Mouse (Mus musculus) v-Abl transformed pro-B cells (cell line): ENCODE data around the gene Mnt.

Experiments
- in situ Hi-C, 2 experiments: fragments of 400-800 bp; cut with MboI; formaldehyde crosslinking; loops; one replicate each; pipeline ENCODE4 v1.15.1; 2025; ENCODE audit not compliant: unreplicated experiment in 2 of 2

The Mnt gene

GRCm38 (mm10) chr11:74830256-74831161 is at the start of gene Mnt:
TSS of gene Mnt (plus strand) at chr11:74830920.
- in situ Hi-C loops, result loop anchor here in 1 of 2 experiments (25.0 kb wide), 1 partner anchor 1643 kb away; the partner anchor contains the start of genes Ctns, Emc6, Shpk and Tax1bp3

- in situ Hi-C loops, result no loop called here
These were observed 37.8 kb upstream of the Mnt start for GRCm38 (mm10) chr11:74792874-74793273.

GRCm38 (mm10) chr11:74800658-74801057 is 30.1 kb upstream of the Mnt start:
- in situ Hi-C loops, result no loop called here

GRCm38 (mm10) chr11:74804081-74804627 is 26.6 kb upstream of the Mnt start:
- in situ Hi-C loops, result no loop called here

- in situ Hi-C loops, result no loop called here
These were observed 23.4 kb upstream of the Mnt start for GRCm38 (mm10) chr11:74807246-74807882.

- in situ Hi-C loops, result no loop called here
These were observed 22.4 kb upstream of the Mnt start for GRCm38 (mm10) chr11:74808251-74808853.

GRCm38 (mm10) chr11:74810134-74810533 is 20.6 kb upstream of the Mnt start:
- in situ Hi-C loops, result loop anchor here (5.0 to 10.0 kb wide), 2 partner anchors 37 to 275 kb away; no protein-coding TSS in a partner anchor

- in situ Hi-C loops, result loop anchor here (5.0 to 10.0 kb wide), 2 partner anchors 36 to 276 kb away; no protein-coding TSS in a partner anchor
These were observed 19.7 kb upstream of the Mnt start for GRCm38 (mm10) chr11:74811027-74811426.

- in situ Hi-C loops, result loop anchor here (5.0 to 10.0 kb wide), 2 partner anchors 36 to 277 kb away; no protein-coding TSS in a partner anchor
These were observed 19.2 kb upstream of the Mnt start for GRCm38 (mm10) chr11:74811538-74811937.

- in situ Hi-C loops, result loop anchor here in 1 of 2 experiments (10.0 kb wide), 1 partner anchor 281 kb away; no protein-coding TSS in a partner anchor
These were observed 14.9 kb upstream of the Mnt start for GRCm38 (mm10) chr11:74815795-74816194.

- in situ Hi-C loops, result loop anchor here in 1 of 2 experiments (10.0 kb wide), 1 partner anchor 176 kb away; the partner anchor contains the start of gene Cluh
These were observed 9.8 kb upstream of the Mnt start for GRCm38 (mm10) chr11:74820921-74821320.

GRCm38 (mm10) chr11:74821463-74821862 is 9.3 kb upstream of the Mnt start:
- in situ Hi-C loops, result loop anchor here in 1 of 2 experiments (10.0 kb wide), 1 partner anchor 177 kb away; the partner anchor contains the start of gene Cluh

GRCm38 (mm10) chr11:74822746-74823440 is 7.8 kb upstream of the Mnt start:
- in situ Hi-C loops, result loop anchor here in 1 of 2 experiments (10.0 kb wide), 1 partner anchor 178 kb away; the partner anchor contains the start of gene Cluh

GRCm38 (mm10) chr11:74826151-74826550 is 4.6 kb upstream of the Mnt start:
- in situ Hi-C loops, result loop anchor here (10.0 to 25.0 kb wide), 2 partner anchors 181 to 1639 kb away; partner anchors contain the start of genes Cluh (in 1 of the 2), Ctns (in 1 of the 2), Emc6 (in 1 of the 2) and Shpk (in 1 of the 2)

GRCm38 (mm10) chr11:74826702-74827101 is 4.0 kb upstream of the Mnt start:
- in situ Hi-C loops, result loop anchor here (10.0 to 25.0 kb wide), 2 partner anchors 182 to 1639 kb away; partner anchors contain the start of genes Cluh (in 1 of the 2), Ctns (in 1 of the 2), Emc6 (in 1 of the 2) and Shpk (in 1 of the 2)

GRCm38 (mm10) chr11:74827791-74828403 is 2.8 kb upstream of the Mnt start:
- in situ Hi-C loops, result loop anchor here (10.0 to 25.0 kb wide), 2 partner anchors 183 to 1641 kb away; partner anchors contain the start of genes Cluh (in 1 of the 2), Ctns (in 1 of the 2), Emc6 (in 1 of the 2) and Shpk (in 1 of the 2)

- in situ Hi-C loops, result loop anchor here (10.0 to 25.0 kb wide), 2 partner anchors 184 to 1641 kb away; partner anchors contain the start of genes Cluh (in 1 of the 2), Ctns (in 1 of the 2), Emc6 (in 1 of the 2) and Shpk (in 1 of the 2)
These were observed 2.3 kb upstream of the Mnt start for GRCm38 (mm10) chr11:74828404-74828931.

- in situ Hi-C loops, result loop anchor here (10.0 to 25.0 kb wide), 2 partner anchors 184 to 1642 kb away; partner anchors contain the start of genes Cluh (in 1 of the 2), Ctns (in 1 of the 2), Emc6 (in 1 of the 2) and Shpk (in 1 of the 2)
These were observed 1.7 kb upstream of the Mnt start for GRCm38 (mm10) chr11:74828965-74829550.
